Mouse (Mus musculus) forebrain, embryonic 11.5 days (tissue): ENCODE data around the gene Krba1. TPM values are rescaled to one million over a fixed set of nuclear protein-coding genes. Genes with fewer than 3 reads are reported as not detected.
A peak's percentile ranks its signal among the peaks of the same experiment; 100 is the strongest.

Experiments used
- ATAC-seq: fragments of 200-750 bp; cut with Nextera tagmentation; replicated peaks from 2 replicates; pipeline ENCODE4 v1.8.0; 2017; ENCODE audit warnings: moderate TSS enrichment; ENCODE audit not compliant: low FRiP score
- DNase-seq: peaks from one replicate; pipeline ENCODE4 v3.0.0-alpha.2; 2017; ENCODE audit warnings: low spot score
- H3K27ac ChIP-seq: fragments of 300-500 bp; sonication (generic); 2 replicates; pipeline ENCODE4 v1.5.1; 2014; ENCODE audit warnings: low read depth, low read length
- H3K27me3 ChIP-seq: fragments of 300-500 bp; sonication (generic); 2 replicates; pipeline ENCODE4 v1.6.1; 2014; ENCODE audit warnings: mild to moderate bottlenecking, low read length, mixed read lengths; ENCODE audit not compliant: control insufficient read depth, insufficient read depth
- H3K36me3 ChIP-seq: fragments of 300-500 bp; sonication (generic); 2 replicates; pipeline ENCODE4 v1.6.1; 2014; ENCODE audit warnings: mild to moderate bottlenecking, low read length, moderate library complexity, mixed read lengths; ENCODE audit not compliant: control insufficient read depth, insufficient read depth
- H3K4me1 ChIP-seq: fragments of 300-500 bp; sonication (generic); replicated peaks from 2 replicates; pipeline ENCODE4 v1.6.1; 2014; ENCODE audit warnings: low read length, mixed read lengths; ENCODE audit not compliant: control insufficient read depth, insufficient read depth
- H3K4me2 ChIP-seq: fragments of 300-500 bp; sonication (generic); 2 replicates; pipeline ENCODE4 v1.6.1; 2014; ENCODE audit warnings: low read depth, mild to moderate bottlenecking, low read length, moderate library complexity, mixed read lengths; ENCODE audit not compliant: severe bottlenecking
- H3K4me3 ChIP-seq: fragments of 300-500 bp; sonication (generic); 2 replicates; pipeline ENCODE4 v1.5.1; 2014; ENCODE audit warnings: low read depth, low read length
- H3K9ac ChIP-seq: fragments of 300-500 bp; sonication (generic); 2 replicates; pipeline ENCODE4 v1.6.1; 2014; ENCODE audit warnings: low read length
- H3K9me3 ChIP-seq: fragments of 300-500 bp; sonication (generic); 2 replicates; pipeline ENCODE4 v1.6.1; 2016; ENCODE audit warnings: low read length, mixed read lengths; ENCODE audit not compliant: control insufficient read depth
- WGBS: fragments of 180-500 bp; shearing (Covaris S2); extraction: QIAGEN DNeasy Blood & Tissue Kit; methylation state at CpG from one replicate; pipeline ENCODE4 v1.1.7; 2014; 5-methylcytosine and 5-hydroxymethylcytosine counted together
- polyA plus RNA-seq: library from polyadenylated mRNA; unstranded; fragments of >200 nt; fragmentation: Nextera tagmentation; extraction: Ambion mirVana; gene quantifications from 2 replicates; pipeline ENCODE4 v1.2.1, GENCODE M21; 2014

The Krba1 gene
- polyA plus RNA-seq, 1 experiment from 2014 or later, result 23.5 TPM

DNA sequence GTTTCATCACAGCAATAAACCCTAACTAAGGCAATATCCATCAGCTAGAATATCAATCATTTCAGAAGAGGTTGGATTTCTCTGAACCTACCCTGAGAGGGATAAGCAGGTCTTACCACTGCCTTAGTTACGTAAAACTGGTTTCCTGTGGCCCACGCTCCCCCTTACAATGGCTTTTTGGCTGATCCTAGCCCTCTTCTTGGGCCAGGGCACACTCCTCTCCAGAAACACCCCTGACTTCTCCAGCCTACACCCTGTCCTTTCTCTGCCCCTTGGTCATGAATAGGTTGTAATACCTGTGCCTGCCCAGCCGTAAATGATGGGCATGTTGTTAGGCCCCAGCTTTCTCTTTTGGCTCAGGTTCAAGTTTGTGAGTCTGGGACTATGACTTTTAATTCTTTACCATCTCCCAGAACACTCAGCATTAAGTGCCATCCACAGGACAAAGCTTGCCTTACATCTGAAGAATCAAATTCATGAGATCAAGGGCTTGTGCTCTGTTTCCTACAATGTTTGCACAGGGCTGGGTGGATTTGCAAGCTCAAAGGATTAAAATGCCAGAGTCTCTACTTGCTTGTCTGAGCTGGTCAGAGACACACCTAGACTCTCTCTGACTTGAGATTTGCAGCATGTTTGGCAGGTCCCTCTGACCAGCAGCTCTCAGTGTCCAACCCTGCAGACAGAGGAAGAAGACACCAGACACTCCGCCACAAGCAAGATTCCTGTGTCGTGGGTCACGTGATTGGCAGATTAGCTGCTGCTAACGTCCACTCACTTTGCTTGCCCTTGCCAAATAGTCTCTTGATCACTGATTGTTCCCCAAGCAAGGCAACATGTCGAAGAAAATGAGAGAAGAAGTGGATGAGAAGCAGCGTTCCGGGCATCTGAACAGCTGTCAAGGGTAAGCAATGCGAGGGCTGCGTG, 37.8 kb downstream of the Krba1 start:
- no peak overlapping the region for H3K4me3 ChIP-seq
- H3K4me1 ChIP-seq, result no peaks in the 10 kb centered on the region; the same call in 1 of the 2 replicates
- DNase-seq, result no peak
- no peak for ATAC-seq
- H3K9me3 ChIP-seq, result no peaks in the 10 kb centered on the region
- no peak overlapping the region for H3K9ac ChIP-seq
- H3K36me3 ChIP-seq, result no peaks in the 10 kb centered on the region; the same call in 1 of the 2 replicates
- no peak overlapping the region for H3K27ac ChIP-seq
- peaks cover 12% of the 10 kb centered on the region for H3K27me3 ChIP-seq
- no peak overlapping the region for H3K4me2 ChIP-seq
- WGBS, result 75% methylated on average over 12 of the region's 12 CpGs

DNA sequence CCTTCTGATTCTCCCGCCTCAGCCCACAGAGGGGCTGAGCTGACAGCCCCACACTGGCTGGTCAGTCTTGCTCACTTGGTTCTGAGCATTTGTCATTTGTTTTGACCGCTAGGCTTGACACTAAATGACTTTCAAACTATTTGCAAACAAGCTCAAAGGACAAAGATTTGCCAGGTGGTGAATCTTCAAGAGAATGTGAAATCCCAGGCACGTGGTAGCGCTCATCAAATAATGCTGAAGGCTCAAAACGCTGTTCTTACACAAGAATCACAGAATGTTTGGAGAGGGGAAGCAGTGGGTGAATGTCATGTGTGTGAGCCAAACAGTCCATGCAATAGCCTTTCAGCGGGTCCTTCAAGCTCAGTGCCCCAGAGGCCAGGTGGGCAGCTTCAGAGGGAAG, 39.3 kb downstream of the Krba1 start:
- 73% methylated on average over 6 of the region's 6 CpGs for WGBS
- H3K4me1 ChIP-seq, result peaks cover 15% of the 10 kb centered on the region
- H3K9ac ChIP-seq, result no peak overlapping the region
- peaks cover 27% of the 10 kb centered on the region for H3K27me3 ChIP-seq
- ATAC-seq, result no peak
- H3K4me2 ChIP-seq, result no peak overlapping the region
- H3K4me3 ChIP-seq, result no peak overlapping the region
- no peaks in the 10 kb centered on the region for H3K9me3 ChIP-seq
- no peaks in the 10 kb centered on the region; the same call in 1 of the 2 replicates for H3K36me3 ChIP-seq
- no peak overlapping the region for H3K27ac ChIP-seq
- no peak for DNase-seq

DNA sequence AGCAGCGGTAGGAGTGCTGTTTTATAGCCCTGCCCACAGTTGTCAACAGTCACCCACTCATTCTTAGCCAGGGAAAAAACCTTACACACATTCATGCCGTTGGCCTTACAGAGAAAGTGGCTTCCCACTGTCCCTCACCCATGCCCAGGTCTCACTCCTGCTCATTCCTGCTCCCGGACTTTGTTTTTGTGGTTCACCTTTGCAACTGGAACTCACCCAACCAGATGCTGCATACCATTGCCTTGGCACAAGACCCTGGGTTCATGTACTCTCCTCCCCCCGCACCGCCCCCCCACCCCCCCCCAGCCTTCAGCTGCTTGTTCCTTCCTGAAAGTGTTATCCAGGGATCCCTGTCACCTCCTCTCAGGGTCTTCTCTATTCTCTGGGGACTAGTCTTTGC, 39.7 kb downstream of the Krba1 start:
- 67% methylated on average over 5 of the region's 5 CpGs for WGBS
- ATAC-seq, result no peak
- H3K27me3 ChIP-seq, result peaks cover 28% of the 10 kb centered on the region

DNA sequence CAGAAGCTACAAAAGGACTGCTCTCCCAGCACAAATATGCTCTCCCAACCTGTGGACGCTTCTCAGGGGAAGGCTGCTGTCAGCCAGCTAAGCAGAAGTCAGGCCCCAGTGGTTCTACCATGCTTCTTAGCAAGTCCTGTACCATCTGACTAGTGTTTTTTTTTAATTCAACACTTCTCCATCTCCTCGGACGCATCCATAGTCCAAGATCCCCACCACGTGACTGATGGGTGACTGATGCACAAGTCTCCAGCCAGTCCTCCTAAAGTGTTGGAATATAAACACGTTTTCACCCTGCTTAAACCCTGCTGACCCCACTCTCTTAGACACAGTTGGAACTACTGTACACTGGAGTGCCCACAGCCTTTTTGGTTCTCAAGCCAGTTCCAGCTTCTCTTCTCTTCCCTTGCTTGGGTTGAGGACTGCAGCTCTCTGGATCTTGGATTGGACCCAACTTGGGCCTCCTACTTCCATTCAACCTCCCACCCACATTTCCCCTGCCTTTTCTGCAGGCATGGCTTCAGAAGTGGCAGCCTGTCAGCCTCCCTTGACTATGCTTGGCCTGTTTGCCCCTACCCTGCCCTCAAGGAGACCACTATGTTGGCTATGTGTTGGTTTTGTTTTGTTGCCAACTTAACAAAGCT, 40.4 kb downstream of the Krba1 start:
- DNase-seq (no peak), ATAC-seq (no peak)
- H3K27me3 ChIP-seq, result peaks cover 28% of the 10 kb centered on the region
- no peak overlapping the region for H3K4me3 ChIP-seq
- H3K4me2 ChIP-seq, result no peak overlapping the region
- H3K36me3 ChIP-seq, result no peaks in the 10 kb centered on the region; the same call in 1 of the 2 replicates
- 87% methylated on average over 5 of the region's 5 CpGs for WGBS
- H3K9ac ChIP-seq, result no peak overlapping the region
- H3K4me1 ChIP-seq, result peaks cover 21% of the 10 kb centered on the region
- H3K27ac ChIP-seq, result no peak overlapping the region
- H3K9me3 ChIP-seq, result no peaks in the 10 kb centered on the region

More for the DNA sequence above, 39.7 kb downstream of the Krba1 start:
- Histone ChIP-seq H3K9ac (no peak overlapping the region), H3K4me1 (peaks cover 16% of the 10 kb centered on the region), H3K9me3 (no peaks in the 10 kb centered on the region), H3K36me3 (no peaks in the 10 kb centered on the region; the same call in 1 of the 2 replicates), H3K27ac (no peak overlapping the region), H3K4me3 (no peak overlapping the region), H3K4me2 (no peak overlapping the region)
- no peak for DNase-seq

DNA sequence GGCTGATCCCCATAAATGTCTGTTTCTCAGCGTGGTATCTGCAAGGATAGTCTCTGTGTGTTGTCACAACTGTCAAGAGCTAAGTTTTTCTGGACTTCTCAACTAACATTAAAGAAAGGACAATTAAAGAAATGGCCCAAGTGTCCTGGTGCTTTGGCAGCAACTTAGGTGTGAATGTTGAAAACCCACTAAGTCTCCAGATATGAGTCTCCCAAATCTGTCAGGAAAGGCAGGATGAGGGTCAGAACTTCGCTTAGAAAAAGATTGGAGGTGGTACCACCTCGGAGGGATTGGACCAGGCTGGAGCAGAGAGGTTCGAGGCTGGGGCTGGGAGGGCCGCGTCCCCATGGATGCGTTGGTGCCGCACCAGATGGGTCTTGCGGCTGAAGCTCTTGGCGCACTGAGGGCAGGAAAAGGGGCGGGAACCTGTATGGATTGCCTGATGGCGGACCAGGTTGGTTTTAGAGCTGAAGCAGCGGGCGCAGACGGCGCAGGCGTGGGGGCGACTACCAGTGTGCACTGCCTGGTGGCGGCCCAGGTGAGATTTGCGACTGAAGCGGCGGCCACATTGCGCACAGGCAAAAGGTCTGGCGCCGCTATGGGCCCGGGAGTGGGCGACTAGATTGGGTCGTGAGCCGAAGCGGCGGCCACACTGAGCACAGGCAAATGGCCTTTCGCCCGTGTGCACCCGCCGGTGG, 42.4 kb downstream of the Krba1 start:
- Histone ChIP-seq H3K27ac (no peak overlapping the region), H3K9ac (no peak overlapping the region), H3K27me3 (peaks cover 28% of the 10 kb centered on the region), H3K9me3 (no peaks in the 10 kb centered on the region), H3K36me3 (no peaks in the 10 kb centered on the region; the same call in 1 of the 2 replicates), H3K4me3 (peak overlapping the region; percentile 3; the same call in 1 of the 2 replicates), H3K4me2 (peak overlapping the region; percentile 32; the same call in 1 of the 2 replicates), H3K4me1 (peaks cover 24% of the 10 kb centered on the region)
- ATAC-seq (no peak), DNase-seq (peak; percentile 54)
- WGBS, result 25% methylated on average over 35 of the region's 35 CpGs

DNA sequence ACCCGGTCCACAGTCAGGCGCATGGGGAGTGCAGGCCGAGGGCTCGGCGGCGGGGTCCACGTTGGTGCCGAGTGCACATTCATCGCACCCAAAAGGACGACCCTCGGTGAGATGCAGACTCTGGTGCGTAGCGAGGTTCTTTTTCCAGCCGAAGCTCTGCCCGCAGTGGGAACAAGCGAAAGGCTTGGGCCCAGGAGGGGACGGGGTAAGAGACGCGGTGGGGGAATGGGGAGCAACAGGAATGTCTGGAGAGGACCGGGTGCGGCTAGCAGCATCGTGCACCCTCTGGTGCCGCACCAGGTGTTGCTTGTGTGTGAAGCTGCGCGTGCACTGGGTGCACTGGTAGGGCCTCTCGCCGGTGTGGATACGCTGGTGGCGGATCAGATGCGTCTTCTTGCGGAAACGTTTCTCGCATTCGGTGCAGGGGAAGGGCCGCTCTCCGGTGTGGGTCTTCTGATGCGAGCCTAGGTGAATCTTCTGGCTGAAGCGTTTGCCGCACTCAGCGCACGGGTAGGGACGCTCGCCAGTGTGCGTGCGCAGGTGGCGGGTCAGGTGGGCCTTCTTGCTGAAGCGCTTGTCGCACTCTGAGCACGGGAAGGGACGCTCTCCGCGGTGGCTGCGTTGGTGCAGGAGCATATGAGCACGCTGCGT, 43.2 kb downstream of the Krba1 start:
- Histone ChIP-seq H3K9ac (peak overlapping the region; percentile 29; the same call in 1 of the 2 replicates), H3K27me3 (peaks cover 28% of the 10 kb centered on the region)
- DNase-seq, result peak; percentile 60

DNA sequence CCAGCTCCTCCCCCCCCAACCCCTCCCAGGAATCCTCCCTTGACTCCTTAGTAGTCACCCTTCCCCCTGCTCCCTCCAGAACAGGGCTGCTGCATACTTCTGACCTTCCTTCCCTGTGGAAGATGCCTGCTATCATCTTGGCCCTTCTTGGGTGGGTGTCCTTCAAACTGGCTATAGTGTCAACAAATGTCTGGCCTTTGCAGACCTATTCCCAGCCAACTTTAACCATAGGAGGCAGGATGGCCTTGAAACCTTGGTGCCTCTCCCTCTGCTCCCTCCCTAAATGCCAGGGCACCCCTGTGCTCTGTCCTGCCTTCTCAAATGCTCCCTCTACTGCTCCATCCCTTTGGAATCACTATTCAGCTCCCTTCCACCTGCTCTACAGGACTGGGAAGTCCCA, 44.3 kb downstream of the Krba1 start:
- Histone ChIP-seq H3K4me2 (no peak overlapping the region), H3K4me1 (peaks cover 28% of the 10 kb centered on the region), H3K4me3 (no peak overlapping the region), H3K27me3 (peaks cover 28% of the 10 kb centered on the region), H3K9ac (no peak overlapping the region), H3K36me3 (no peaks in the 10 kb centered on the region; the same call in 1 of the 2 replicates), H3K27ac (no peak overlapping the region), H3K9me3 (no peaks in the 10 kb centered on the region)
- ATAC-seq, result no peak
- DNase-seq, result no peak

More for the DNA sequence above, 43.2 kb downstream of the Krba1 start:
- no peaks in the 10 kb centered on the region for H3K9me3 ChIP-seq
- ATAC-seq, result 0 out of 2 replicates have a peak, but pooled peaks have one; percentile 25
- no peak overlapping the region for H3K27ac ChIP-seq
- peak overlapping the region; percentile 32; the same call in 1 of the 2 replicates for H3K4me2 ChIP-seq
- H3K4me1 ChIP-seq, result peaks cover 28% of the 10 kb centered on the region
- H3K4me3 ChIP-seq, result peak overlapping the region; percentile 3; the same call in 1 of the 2 replicates
- WGBS, result 13% methylated on average over 54 of the region's 55 CpGs
- no peaks in the 10 kb centered on the region; the same call in 1 of the 2 replicates for H3K36me3 ChIP-seq
